Mouse (Mus musculus): ENCODE results near the gene Avpi1.

The Avpi1 gene

DNA sequence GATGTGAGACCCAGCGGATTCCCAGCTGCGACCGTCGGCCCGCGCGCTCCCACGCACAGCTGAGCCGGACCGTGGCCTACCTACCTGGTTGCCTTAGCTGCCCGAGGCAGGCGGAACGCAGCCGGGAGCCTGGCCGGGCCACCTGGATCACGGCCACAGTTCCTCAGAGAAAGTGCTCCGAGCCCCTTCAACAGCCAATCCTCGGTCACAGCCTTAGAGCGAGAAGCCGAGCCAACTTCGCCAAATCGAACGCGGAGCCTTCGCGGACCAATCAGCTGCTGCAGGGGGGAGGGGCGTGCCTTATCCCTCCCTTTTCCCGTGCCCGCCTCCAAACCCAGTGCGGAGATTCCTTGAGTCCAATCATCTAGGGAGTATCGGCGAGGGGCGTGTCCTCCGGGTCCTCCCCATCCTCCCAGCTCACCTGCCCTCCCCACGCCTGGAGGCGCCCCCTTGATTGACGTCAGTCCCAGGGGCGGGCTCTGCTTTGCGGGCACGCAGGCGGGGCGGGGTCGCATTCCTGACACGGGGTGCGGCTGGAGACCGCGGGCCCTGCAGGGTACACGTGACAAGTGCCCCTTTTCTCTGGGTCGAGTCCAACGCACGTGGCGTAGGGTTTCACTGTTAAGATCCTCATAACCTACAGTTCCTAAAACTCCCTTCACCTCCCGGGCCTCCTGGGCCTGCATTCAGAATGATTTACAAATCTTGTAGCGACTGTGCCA is at the start of gene Avpi1:
Gene Avpi1, minus strand, starts transcription at position 273 of the 722 bp plus-strand sequence.
- DNase-seq (ENCODE audit: low spot score in 2 of 2) = peak; percentile 97 to 98

DNA sequence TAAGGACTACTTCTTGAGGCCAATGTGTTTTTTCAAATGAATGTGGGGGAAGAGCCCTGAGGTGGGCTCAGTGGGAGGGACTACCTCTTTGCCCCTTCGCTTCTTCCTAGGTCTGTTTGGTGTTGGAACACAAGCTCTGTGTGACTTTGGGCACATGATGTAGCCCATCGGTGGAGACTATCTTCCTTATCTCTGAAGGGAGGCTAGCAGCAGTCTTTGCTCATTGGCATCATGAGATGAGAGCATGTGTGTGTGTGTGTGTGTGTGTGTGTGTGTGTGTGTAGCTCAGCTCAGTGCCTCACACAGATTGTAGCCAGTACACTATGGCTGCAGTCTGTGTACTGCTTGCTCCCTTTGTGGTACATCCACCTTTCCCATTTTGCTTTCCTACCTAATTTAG is 48.6 kb upstream of the Avpi1 start:
- no peak for DNase-seq (ENCODE audit: low spot score in 2 of 2)

DNA sequence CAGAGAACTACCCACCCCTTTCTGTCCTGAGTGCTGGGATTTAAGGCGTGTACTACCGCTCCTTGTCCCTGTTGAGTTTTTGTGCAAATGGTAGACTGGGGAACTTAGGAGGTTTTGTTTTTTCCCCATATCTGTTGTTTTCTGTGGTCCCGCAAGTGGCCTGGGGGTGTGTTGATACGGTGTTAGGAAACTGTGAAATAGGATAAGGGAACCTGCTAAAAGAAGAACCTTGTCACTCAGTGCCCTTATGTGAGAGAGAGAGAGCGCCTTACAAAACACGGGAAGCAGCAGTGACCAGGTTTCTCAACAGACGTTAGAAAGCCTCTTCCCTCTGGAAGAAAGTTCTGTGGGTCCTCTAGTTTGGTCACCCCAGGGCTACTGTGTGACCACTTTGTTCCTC is 48.0 kb upstream of the Avpi1 start:
- DNase-seq (ENCODE audit: low spot score in 2 of 2) = no peak

DNA sequence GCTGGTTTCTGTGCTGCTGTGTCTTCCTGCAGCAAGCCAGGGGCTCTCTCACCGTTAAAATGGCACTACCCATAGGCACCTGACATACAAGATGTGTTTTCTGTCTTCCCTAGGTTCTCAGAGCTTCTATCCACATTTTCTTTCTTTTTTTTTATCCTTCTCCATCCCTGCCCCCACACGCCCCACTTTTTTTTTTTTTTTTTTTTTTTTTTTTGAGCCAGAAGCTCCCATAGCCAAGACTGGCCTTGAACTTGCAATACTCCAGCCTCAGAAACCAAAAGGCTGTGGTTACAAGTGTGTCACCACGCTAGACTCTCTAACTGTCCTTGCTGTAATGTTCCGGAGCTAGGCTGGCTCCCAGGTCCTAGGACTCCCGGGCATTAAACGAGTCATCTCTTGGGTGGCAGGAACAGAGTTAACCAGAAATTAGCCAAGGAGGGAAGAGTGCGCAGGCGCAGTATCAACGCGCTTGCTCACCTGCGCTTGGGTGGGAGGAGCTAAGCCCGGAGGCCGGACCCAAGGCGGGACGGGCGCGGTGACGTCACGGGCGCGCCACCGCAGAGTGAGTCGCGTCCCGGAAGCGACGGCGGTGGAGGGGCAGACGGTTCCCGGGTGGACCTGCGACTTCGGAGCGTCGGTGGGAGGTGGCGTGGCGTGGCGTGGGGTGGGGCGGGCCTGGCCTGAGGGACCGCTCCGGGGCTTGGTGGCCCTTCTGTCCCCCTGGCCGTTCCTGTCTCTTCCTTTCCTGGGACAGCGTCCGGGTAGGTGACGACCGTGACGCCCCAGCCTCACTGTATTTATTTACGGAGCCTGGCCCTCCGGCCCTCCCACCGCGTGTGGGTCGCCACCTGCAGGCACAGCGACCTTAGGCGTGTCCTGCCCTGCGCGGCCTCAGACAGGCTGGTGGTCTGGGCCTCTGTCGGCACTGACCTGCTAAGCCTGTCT is 41.4 kb upstream of the Avpi1 start:
- DNase-seq (ENCODE audit: low spot score in 2 of 2) = peak; percentile 85 to 92

DNA sequence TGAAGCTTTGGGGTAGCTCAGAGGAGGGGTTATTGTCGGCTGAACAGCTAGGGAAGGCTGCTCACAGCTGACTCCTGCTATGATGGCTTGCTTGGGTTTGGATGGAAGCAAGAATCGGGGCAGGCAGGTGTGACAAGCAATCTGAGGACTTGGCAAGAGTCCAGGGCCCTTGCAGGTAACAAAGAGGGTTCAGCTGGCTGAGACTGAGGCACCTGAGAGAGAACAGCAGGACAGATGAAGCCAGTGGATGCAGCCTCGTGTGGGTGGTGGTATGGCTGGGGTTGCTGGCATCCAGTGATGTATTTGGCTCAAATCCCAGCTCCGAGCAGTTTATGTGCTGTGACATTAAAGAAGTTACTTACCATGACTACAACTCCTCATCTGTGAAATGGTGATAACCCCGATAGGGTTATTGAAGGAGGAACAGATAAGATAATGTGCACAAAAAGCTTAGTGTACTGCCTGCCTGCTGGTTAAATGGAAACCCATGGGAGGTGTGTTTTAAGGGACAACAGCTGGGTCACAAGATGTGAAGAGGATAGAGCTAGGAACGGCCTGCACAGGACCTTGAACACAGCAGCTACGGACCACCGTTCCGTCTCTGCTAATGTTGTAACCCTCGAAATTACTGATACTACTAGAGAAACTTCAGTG is 40.6 kb upstream of the Avpi1 start:
- DNase-seq (ENCODE audit: low spot score in 2 of 2) = no peak

DNA sequence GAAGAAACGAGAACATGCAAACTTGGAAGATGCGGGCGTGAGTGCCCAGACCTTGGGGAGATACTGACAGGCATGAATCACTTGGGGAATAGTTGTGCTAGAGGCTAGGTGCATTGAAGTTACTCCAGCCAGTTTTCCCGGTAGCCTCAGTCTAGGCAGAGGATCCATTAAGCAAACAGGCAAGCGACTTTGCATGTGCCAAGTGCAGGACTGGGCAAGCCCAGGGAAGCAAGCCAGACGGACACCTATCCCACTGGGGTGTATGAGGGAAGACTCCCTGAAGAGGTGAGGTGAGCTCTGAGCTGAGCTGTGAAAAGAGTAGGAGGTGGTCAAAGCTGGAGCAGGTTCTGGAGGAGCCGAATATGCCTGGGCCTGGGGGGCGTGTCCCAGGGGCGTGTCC is 38.6 kb upstream of the Avpi1 start:
- DNase-seq (ENCODE audit: low spot score in 2 of 2) = no peak

DNA sequence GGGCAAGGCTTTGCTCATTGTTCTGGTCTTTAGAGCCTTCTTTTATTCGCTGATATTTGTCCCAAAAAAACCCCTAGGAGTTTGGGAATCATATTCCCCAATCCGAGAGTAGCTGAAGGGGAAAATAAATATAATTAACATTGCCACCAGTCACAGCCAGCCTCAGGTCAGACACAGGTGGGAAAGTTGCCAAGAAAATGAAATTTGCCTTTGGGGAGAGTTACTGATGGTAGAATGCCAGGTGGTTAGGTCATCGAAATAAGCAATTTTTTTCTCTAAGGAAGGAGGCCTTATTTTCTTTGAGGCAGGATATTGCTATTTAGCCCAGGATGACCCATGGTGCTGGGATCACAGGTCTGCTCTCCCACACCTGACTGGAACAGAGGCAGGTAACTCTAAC is 37.9 kb upstream of the Avpi1 start:
- DNase-seq (ENCODE audit: low spot score in 2 of 2) = no peak

DNA sequence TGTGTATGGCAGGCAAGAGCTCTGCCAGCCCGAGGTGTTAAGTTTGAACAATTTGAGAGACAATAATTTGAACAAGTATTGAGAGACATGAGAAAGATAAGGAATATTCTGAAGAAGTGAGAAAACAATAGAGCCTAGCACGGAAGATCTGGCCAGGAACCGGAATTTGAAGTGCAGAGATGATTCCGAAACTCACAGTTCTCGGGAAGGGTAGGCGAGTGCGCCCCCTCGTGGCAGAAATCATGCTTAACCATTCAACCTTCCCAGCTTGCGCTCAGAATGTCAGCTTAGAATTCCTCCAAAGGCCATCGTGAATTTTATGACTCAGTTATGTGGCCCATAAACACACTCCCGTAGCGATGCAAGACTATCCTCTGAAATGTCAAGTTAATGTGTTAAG is 37.3 kb upstream of the Avpi1 start:
- peak in 1 of 2 experiments; percentile 92 for DNase-seq (ENCODE audit: low spot score in 2 of 2)

DNA sequence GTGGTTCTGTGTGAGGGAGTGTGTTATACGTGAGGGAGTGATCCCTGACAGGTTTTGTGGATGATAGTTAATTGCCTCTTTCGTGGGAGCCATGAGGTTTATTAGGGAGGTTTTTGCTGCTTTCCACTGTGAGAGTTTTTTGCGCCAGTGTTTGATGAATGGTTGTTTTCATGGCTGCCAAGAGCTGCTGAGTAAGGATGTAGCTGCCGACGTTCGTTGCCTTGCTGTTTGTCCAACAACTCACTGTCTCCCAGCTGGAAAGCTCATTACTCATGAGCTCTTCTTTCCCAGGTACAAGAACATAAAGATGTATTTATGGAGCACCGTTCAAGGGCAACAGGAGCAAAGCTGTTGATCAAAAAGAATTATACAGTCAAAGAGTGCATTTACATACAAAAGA is 35.3 kb upstream of the Avpi1 start:
- DNase-seq (ENCODE audit: low spot score in 2 of 2) = no peak

DNA sequence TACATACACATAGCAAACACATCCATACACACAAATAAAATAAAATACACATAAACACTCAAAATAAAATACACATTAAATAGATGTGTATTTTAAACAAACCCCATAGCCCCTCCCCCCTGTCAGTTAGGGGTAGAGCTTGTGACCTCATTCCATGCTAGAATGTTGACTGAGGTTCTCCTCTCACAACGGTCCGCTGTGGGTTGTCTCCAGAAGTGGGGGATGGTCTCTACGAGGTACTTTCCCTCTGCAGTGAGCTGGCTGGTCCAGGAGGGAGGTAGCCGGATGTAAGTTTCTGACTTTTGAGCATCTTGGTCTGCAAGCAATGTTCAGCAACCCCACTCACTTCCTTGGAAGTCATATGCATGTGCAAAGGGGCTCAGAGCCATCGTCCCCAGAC is 34.9 kb upstream of the Avpi1 start, which contains the start of gene Zfyve27:
Gene Zfyve27, plus strand, starts transcription at position 188 of the 400 bp plus-strand sequence.
- no peak for DNase-seq (ENCODE audit: low spot score in 2 of 2)

DNA sequence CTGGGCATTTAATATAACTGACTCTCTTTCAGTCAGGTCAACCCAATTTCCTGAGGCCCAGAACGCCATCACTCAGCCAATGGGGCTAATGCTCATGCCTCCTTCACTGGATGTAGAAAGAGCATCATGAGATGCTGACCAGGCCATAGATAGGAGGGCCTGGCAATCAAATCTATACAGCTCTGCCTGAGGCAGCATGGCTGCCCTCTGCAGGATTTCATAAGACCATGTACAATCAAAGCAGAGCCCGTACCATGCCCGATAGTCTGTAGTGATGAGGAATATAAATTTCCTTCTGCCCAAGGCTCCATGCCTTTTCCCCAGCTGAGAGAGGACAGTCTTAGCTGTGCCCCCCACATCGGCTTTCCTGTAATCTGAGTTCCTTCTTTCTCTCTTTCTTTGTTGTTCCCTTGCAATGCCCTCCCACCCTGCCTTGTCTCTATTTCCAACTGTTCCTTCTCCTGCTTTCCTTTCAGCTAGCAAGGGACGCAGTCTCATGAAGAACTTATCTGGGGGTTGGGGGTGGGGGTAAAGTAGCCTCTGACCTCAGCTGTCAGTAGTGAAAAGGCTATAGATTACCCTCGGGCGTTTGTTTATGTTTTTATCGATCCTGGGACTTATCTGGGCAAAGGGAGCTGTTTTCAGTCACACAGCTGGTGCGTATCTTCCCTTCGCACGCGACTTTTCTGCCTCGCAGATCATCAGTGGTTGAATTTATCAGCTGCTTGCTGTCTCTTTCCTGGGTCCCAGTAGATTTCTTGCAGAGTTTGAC is 29.6 kb upstream of the Avpi1 start:
- no peak for DNase-seq (ENCODE audit: low spot score in 2 of 2)

DNA sequence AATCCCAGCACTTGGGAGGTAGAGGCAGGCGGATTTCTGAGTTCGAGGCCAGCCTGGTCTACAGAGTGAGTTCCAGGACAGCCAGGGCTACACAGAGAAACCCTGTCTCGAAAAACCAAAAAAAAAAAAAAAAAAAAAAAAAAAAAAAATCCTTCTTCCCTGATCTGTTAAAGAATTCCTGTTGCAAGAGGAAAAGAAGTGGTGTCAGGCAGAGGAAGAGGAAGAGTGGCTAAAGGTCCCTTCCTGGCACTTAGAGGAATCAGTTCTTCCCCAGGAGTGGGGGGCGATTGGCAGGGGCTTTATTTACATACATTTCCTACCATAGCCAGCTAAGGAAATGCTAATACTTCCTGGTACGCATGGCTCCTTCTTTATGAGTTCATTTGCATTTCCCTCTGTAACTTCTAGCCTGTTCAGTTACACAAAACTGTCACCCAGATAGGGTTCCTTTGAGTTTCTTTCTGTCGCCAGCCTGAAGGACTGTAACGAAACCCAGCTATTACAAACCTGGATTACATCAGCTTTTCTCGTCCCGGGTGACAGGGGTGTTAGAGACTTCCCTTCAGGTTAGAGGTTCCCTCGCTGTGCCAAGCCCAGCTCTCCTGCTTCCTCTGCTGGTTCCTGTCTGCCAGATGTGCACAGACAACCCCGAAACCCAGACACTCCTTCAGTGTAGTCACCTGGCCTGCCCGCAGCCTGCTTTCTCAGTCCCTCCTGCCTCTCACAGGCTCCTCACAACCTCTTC is 28.8 kb upstream of the Avpi1 start:
- no peak for DNase-seq (ENCODE audit: low spot score in 2 of 2)

DNA sequence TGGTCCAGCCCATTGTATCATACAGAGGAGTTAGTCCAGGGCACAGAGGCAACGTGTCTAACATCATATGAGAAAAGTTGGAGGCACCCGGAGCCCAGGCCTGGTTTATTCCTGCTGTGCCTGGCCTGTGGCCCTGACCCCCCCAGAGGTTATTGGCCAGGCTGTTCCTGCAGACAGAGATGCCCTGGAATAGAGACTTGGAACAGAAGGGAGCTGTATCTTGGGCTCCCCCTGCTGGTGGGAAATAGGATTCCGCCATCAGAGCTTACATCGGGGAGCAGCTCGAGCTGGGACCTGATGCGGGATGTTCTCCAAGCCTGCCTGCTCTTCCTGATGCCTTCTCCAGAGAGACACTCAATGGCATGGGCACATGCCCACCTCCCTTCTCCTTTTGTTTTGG is 23.1 kb upstream of the Avpi1 start:
- peak; percentile 53 to 92 for DNase-seq (ENCODE audit: low spot score in 2 of 2)

DNA sequence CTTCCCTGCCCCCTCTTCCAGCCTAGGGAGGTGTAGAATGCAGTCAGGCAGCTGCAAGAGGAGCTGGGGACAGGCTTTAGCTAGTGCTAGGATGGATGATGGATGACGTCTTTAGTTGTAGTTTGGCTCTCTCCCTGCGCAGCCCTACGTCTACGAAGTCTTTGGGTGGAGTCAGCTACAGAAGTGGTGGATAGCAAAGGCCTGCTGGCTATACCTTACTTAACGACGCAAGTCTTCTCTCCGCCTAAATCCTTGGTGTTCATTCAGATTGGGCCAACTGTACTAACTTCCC is 19.7 kb upstream of the Avpi1 start:
- no peak for DNase-seq (ENCODE audit: low spot score in 2 of 2)

DNA sequence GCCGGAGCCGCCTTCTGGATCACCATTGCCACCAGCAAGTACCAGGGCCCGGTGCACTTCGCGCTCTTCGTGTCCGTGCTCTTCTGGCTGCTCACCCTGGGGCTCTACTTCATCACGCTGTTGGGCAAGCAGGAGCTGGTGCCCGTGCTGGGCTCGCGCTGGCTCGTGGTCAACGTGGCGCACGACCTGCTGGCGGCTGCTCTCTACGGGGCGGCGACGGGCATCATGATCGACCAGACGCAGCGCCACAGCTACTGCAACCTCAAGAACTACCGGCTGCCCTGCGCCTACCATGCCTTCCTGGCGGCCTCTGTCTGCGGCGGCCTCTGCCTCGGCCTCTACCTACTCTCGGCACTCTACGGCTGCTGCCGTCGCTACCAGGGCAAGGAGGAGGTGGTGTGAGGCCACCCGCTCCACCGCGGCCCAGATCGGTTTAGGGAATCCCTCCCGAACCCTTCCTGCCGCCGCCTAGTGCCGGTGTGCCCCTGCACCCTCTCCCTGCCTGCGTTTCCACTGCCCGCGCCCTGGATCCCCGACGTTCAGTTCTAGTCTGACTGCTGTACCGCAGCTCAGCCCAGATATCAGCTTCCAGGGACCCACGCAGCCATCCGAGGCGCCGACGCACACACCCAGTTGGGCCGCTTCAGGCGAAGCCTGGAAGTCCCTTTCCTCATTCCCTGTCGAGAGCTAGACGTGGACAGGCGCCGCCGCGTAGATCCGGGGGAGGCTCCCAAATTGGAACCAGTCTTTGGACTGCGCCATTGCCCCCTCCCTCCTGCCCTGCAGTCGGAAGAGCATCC is 19.1 kb upstream of the Avpi1 start:
- DNase-seq (ENCODE audit: low spot score in 2 of 2) = peak in 1 of 2 experiments; percentile 68

DNA sequence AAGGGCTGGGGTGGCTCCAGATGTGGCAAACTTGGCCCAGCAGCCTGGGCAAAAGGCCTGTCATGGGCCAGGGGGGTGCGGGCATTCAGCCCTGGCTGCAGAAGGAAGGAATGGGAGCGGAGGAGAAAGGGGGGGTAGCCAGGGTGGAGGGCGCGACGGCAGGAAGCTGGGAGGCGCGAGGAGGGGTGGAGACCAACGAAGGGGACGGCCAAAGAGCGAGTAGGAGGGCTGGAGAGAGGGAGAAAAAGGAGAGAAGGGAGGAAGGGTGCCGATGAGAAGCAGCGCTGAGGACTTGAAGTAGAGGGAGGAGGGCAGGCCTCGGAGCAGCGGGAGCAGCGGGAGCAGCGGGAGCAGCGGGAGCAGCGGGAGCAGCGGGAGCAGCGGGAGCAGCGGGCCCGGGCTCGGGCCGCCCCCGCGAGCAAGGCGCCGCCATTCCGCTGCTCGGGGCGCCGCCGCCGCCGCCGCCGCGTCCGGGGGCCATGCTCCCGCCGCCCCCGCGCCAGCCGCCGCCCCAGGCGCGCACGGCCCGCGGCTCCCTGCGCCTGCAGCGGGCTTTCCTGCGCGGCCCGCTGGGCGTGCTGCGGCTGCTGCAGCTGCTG is 18.4 kb upstream of the Avpi1 start, which contains the start of gene Marveld1:
Gene Marveld1, plus strand, starts transcription at position 231 of the 599 bp plus-strand sequence.
- DNase-seq (ENCODE audit: low spot score in 2 of 2) = peak in 1 of 2 experiments; percentile 42

DNA sequence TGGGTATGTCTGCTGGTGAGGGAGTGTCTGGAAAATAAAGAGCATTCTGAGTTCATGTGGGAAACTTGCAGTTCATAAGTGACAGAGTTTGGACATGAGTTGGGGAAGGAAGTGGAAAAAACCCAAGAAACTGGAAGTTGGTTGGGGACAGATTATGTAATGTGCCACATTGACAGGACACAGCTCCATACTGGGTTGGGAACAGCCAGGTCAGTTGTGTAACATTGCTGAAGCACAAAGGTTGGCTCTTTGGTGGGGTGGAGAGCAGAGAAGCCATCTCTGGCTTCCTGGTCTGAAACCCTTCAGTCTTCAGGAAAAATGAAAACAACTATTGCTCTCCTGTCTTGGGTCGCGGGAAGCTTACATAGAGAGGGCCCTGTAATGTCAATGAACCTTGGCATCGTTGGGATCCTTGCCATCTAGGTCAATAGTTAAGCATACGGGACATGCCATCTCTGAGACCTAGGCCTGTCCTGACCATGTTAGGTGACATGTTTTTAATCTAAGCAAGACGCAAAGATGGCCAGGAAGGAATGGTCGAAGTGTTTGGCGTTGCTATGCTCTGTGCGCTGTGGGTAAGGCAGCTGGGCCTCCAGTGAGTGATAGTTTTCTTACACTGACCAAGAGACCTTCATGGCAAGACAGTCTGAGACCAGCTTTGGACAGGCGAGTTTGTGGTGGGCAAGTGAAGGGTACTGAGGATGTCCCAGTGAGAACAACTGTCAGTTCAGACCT is 17.6 kb upstream of the Avpi1 start:
- no peak for DNase-seq (ENCODE audit: low spot score in 2 of 2)

DNA sequence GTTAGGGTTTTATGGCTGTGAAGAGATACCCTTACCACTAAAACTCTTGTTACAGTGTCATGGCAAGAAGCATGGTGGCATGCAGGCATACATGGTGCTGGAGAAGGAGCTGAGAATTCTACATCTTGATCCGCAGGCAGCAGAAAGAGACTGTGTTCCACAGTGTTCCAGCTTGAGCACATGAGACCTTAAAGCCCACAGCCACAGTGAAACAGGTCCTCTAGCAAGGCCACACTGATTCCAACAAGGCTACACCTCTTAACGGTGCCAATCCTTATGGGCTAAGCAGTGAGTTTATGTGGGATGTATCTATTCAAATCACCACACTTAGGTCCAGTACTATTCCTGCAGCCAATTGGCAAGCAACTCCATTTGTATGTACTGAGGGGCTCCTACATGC is 16.9 kb upstream of the Avpi1 start:
- no peak for DNase-seq (ENCODE audit: low spot score in 2 of 2)

DNA sequence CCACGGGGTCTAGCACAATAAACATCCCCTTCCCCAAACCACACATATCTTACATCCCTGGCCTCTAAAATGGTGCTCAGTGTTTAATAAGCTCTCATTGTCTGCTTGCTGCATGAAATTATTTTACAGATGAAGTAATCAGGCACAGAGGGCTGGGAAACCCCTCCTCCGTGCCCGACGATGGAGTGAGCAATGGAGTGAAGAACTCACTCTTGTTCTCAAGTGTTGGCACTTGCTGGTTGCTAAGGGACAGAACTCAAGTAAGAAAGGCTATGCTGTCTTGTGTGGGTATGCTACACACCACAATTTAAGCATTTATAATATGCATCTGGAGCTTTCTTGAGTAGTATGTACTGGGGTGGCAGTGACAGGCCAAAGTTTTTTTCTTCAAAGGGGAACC is 16.4 kb upstream of the Avpi1 start:
- no peak for DNase-seq (ENCODE audit: low spot score in 2 of 2)
